15 mouse cellular contexts compared by ENCODE assay signal in genomic region chr9:103503586-103504298, GRCm38 (mm10). TPM values are rescaled to one million over a fixed set of nuclear protein-coding genes. Genes with fewer than 3 reads are reported as not detected.
DNase-seq lines count a peak whose midpoint lies in the region; ATAC-seq and TF ChIP-seq lines count a peak whose summit lies in the region.
"Had no signal": no experiment of that assay in that cellular context is flagged by ENCODE, and none has a peak within 500 bp of the region (broad histone marks: within the 10 kb centered on the region; RNA-seq: fewer than 3 reads in every experiment).

No protein-coding gene starts in this region.

- H3K36me3 ChIP-seq in C2C12 (ENCODE audit: control insufficient read depth, insufficient read depth) (no peaks in the 10 kb centered on the region), ES-E14 (ENCODE audit: control insufficient read depth, insufficient read depth, low read length, poor library complexity, severe bottlenecking) (no peaks in the 10 kb centered on the region)
- no peaks in the 10 kb centered on the region for H3K36me3 ChIP-seq in forebrain, embryonic 16.5 days (ENCODE audit: control insufficient read depth, insufficient read depth)
- H3K36me3 ChIP-seq in heart, embryonic 10.5 days: peaks cover 23% of the 10 kb centered on the region
- H3K36me3 ChIP-seq: embryonic facial prominence, embryonic 13.5 days; heart, embryonic 15.5 days had no signal

- no peaks in the 10 kb centered on the region for H3K9me3 ChIP-seq in ES-E14 (ENCODE audit: control insufficient read depth, insufficient read depth, low read depth, low read length)
- H3K9me3 ChIP-seq in forebrain, embryonic 16.5 days (ENCODE audit: control insufficient read depth, low read length): no peaks in the 10 kb centered on the region
- H3K9me3 ChIP-seq in heart, embryonic 10.5 days: no peaks in the 10 kb centered on the region
- H3K9me3 ChIP-seq: embryonic facial prominence, embryonic 13.5 days; heart, embryonic 15.5 days; limb, embryonic 10.5 days had no signal

- no peak for ATAC-seq in forebrain, embryonic 16.5 days

- no peak overlapping the region for H3K4me2 ChIP-seq in forebrain, embryonic 16.5 days (ENCODE audit: low read length)
- H3K4me2 ChIP-seq: embryonic facial prominence, embryonic 13.5 days; heart, embryonic 15.5 days had no signal

- H3K4me3 ChIP-seq in C2C12 (ENCODE audit: insufficient read depth, poor library complexity, severe bottlenecking) (no peak overlapping the region), ES-E14 (ENCODE audit: insufficient read depth in 1 of 2, low read depth in 1 of 2, low read length in 2 of 2, poor library complexity in 1 of 2, severe bottlenecking in 1 of 2) (no peak overlapping the region)
- no peak overlapping the region for H3K4me3 ChIP-seq in forebrain, embryonic 16.5 days (replicated peaks; ENCODE audit: low read length)
- no peak overlapping the region for H3K4me3 ChIP-seq in heart, embryonic 10.5 days
- H3K4me3 ChIP-seq: embryonic facial prominence, embryonic 13.5 days; heart, embryonic 15.5 days; limb, embryonic 10.5 days had no signal

- H3K79me3 ChIP-seq in C2C12 (ENCODE audit: low read depth): no peaks in the 10 kb centered on the region

- DNase-seq in kidney, postnatal 25 days: peak; percentile 30 to 57
- no peak for DNase-seq in kidney, adult 18-20 months
- DNase-seq in ES-E14 (ENCODE audit: low read depth, low spot score): no peak
- DNase-seq in ovary, postnatal 10 days (ENCODE audit: low spot score): no peak
- no peak for DNase-seq in layer of hippocampus, postnatal 14 days (ENCODE audit: low spot score in 2 of 2)
- no peak for DNase-seq in heart, embryonic 10.5 days (ENCODE audit: low spot score)
- DNase-seq: cerebellum, postnatal 25 days; lung, postnatal 36 days had no signal

- no peak overlapping the region for H3ac ChIP-seq in C2C12 (ENCODE audit: control insufficient read depth, insufficient read length, low read depth)

- TF ChIP-seq CTCF in C2C12 (IDR thresholded peaks at IDR 0.05; ENCODE audit: control insufficient read depth, insufficient read depth, insufficient read length): no peak

- in situ Hi-C loops in ES-E14 (cut with MboI; ENCODE audit: low sequenced_read_pairs in 2 of 2, unreplicated experiment in 2 of 2): no loop called here

- peaks cover 5% of the 10 kb centered on the region for H3K27me3 ChIP-seq in C2C12 (ENCODE audit: control insufficient read depth, insufficient read depth, insufficient read length)
- no peaks in the 10 kb centered on the region for H3K27me3 ChIP-seq in forebrain, embryonic 16.5 days (replicated peaks; ENCODE audit: control insufficient read depth, insufficient read depth, low read length)
- H3K27me3 ChIP-seq in heart, embryonic 10.5 days (ENCODE audit: insufficient read depth, poor library complexity, severe bottlenecking): no peaks in the 10 kb centered on the region
- H3K27me3 ChIP-seq: embryonic facial prominence, embryonic 13.5 days; heart, embryonic 15.5 days had no signal

- peaks cover 0 to 7% of the 10 kb centered on the region in 2 experiments; a peak in 1 of 4 replicates for H3K4me1 ChIP-seq in ES-E14 (ENCODE audit: control insufficient read depth in 2 of 2, insufficient read depth in 2 of 2, low read length in 2 of 2, poor library complexity in 1 of 2)
- H3K4me1 ChIP-seq in forebrain, embryonic 16.5 days (replicated peaks; ENCODE audit: control insufficient read depth, insufficient read depth, low read length): peaks cover 62% of the 10 kb centered on the region
- H3K4me1 ChIP-seq in heart, embryonic 10.5 days: peaks cover 36% of the 10 kb centered on the region

- H3K9ac ChIP-seq in ES-E14 (ENCODE audit: insufficient read depth, low read depth, low read length, poor library complexity, severe bottlenecking): no peak overlapping the region
- H3K9ac ChIP-seq in forebrain, embryonic 16.5 days (replicated peaks; ENCODE audit: low read depth, low read length): no peak overlapping the region
- H3K9ac ChIP-seq: embryonic facial prominence, embryonic 13.5 days had no signal

- no peaks in the 10 kb centered on the region for H3K79me2 ChIP-seq in C2C12 (ENCODE audit: control insufficient read depth, insufficient read depth)

- 87% methylated on average over 3 of the region's 3 CpGs for WGBS in forebrain, embryonic 16.5 days
- WGBS in heart, embryonic 10.5 days: 85% methylated on average over 3 of the region's 3 CpGs

- no peak overlapping the region for H3K27ac ChIP-seq in ES-E14 (ENCODE audit: insufficient read depth, low read depth, low read length, poor library complexity, severe bottlenecking)
- H3K27ac ChIP-seq in forebrain, embryonic 16.5 days (ENCODE audit: low read length): peak overlapping the region; percentile 96
- H3K27ac ChIP-seq in heart, embryonic 10.5 days: no peak overlapping the region
- H3K27ac ChIP-seq: embryonic facial prominence, embryonic 13.5 days; heart, embryonic 15.5 days; limb, embryonic 10.5 days had no signal

TF ChIP-seq in C2C12, 6 proteins besides CTCF, POLR2A, EP300 and RAD21:
- no peak for TF ChIP-seq MAX (IDR thresholded peaks at IDR 0.05)
- TF ChIP-seq MYOD1 (IDR thresholded peaks at IDR 0.05; ENCODE audit: control insufficient read depth, insufficient read length, low read depth): peak; percentile 76
TF ChIP-seq in C2C12: peak in this region for 1.

TF ChIP-seq in ES-E14, 5 proteins besides CTCF, POLR2A, EP300 and RAD21:
- no peak for TF ChIP-seq HCFC1 (IDR thresholded peaks at IDR 0.05; ENCODE audit: borderline replicate concordance, insufficient read depth, low read length)
- TF ChIP-seq MAFK (IDR thresholded peaks at IDR 0.05; ENCODE audit: insufficient read depth, low read depth, low read length): peak; percentile 50; the same call in 1 of the 2 replicates

RNA-seq across cellular contexts. Expression of gene Bfsp2, which starts 23.5 kb away (rescaled TPM):
- polyA plus RNA-seq in C2C12 (2012; fragmentation: generic; extraction: Trizol): 0.22 TPM
- total RNA-seq in ES-E14 (2012; rRNA removed): not detected in 2 replicates
- 0.90 and 1.1 TPM in 2 replicates for polyA plus RNA-seq in forebrain, embryonic 16.5 days (2015; fragmentation: Nextera tagmentation; extraction: Ambion mirVana)
- 10 to 100 TPM; 10.5 to 11.8 TPM for total RNA-seq in layer of hippocampus, postnatal 14 days (2021)
- polyA plus RNA-seq in heart, embryonic 10.5 days (2016; fragmentation: Nextera tagmentation; extraction: Ambion mirVana): 0.39 and 0.74 TPM in 2 replicates
- total RNA-seq: adrenal gland, adult 18-20 months had no signal
- polyA plus RNA-seq: gonadal fat pad, adult 2 months had no signal

Comparison
In these comparisons a context has a peak if more than half of its experiments do, and no peak if none do; other contexts are left out.
1. DNase-seq: peak in kidney, postnatal 25 days (2 of 2); none in kidney, adult 18-20 months (single experiment), ES-E14 (single experiment), ovary, postnatal 10 days (single experiment), layer of hippocampus, postnatal 14 days (0 of 2) and heart, embryonic 10.5 days (single experiment).